Mouse (Mus musculus) C2C12 (cell line): Measurements from ENCODE around the gene Epn2.

Experiments used
- CEBPB ChIP-seq: IDR thresholded peaks from one replicate; pipeline ENCODE4 v1.6.1; 2011; ENCODE audit warnings: low read depth, mild to moderate bottlenecking, control low read depth, moderate library complexity
- CTCF ChIP-seq: IDR thresholded peaks from one replicate; pipeline ENCODE4 v1.5.1; 2011; ENCODE audit not compliant: control insufficient read depth, insufficient read depth, insufficient read length
- MAX ChIP-seq: IDR thresholded peaks from one replicate; pipeline ENCODE4 v1.6.1; 2011; ENCODE audit warnings: mild to moderate bottlenecking, control low read depth
- MYOG ChIP-seq: IDR thresholded peaks from one replicate; pipeline ENCODE4 v1.6.1; 2011; ENCODE audit not compliant: control insufficient read depth, insufficient read length; ENCODE audit errors: extremely low read depth
- USF1 ChIP-seq: IDR thresholded peaks from one replicate; pipeline ENCODE4 v1.6.1; 2011; ENCODE audit warnings: low read depth, mild to moderate bottlenecking, control low read depth, moderate library complexity

- no peak for TF ChIP-seq USF1
- no peak for TF ChIP-seq CTCF
- TF ChIP-seq CEBPB, result no peak
- no peak for TF ChIP-seq MAX
- TF ChIP-seq MYOG, result no peak
Measured at GRCm38 (mm10) chr11:61615686-61616522, 36.4 kb upstream of the Epn2 start.
